Mouse (Mus musculus): ENCODE data around the gene Vmn1r235. TPM values are rescaled to one million over a fixed set of nuclear protein-coding genes. Genes with fewer than 3 reads are reported as not detected.
"Not testable (repeated sequence)": the region's sequence is repeated elsewhere in the genome, so short reads cannot be mapped to it uniquely, and the experiment has no call there.

Gene Vmn1r235
- not detected in 2 replicates for polyA plus RNA-seq (2015; fragmentation: Nextera tagmentation; extraction: Ambion mirVana)

- no peaks in the 10 kb centered on the region for H3K27me3 ChIP-seq (ENCODE audit: insufficient read depth, low read length)
- H3K36me3 ChIP-seq (ENCODE audit: insufficient read depth, low read length) = no peaks in the 10 kb centered on the region
- H3K9ac ChIP-seq (replicated peaks; ENCODE audit: low read length) = no peak within 1 kb of the TSS
- H3K4me3 ChIP-seq (ENCODE audit: low read length) = no peak within 1 kb of the TSS
- no peaks in the 10 kb centered on the region for H3K4me1 ChIP-seq (ENCODE audit: insufficient read depth, low read length)
- no peak for ATAC-seq (ENCODE audit: low FRiP score, low TSS enrichment)
- no peak within 1 kb of the TSS for H3K27ac ChIP-seq (ENCODE audit: low read length)
- H3K4me2 ChIP-seq (replicated peaks; ENCODE audit: low read depth, low read length) = no peak within 1 kb of the TSS
- H3K9me3 ChIP-seq (ENCODE audit: low read length) = no peaks in the 10 kb centered on the region
Observed at GRCm38 (mm10) chr17:21256111-21256510, at the start of gene Vmn1r235. Vmn1r235 (plus strand) TSS chr17:21256411.

- not testable (repeated sequence) for H3K27me3 ChIP-seq (ENCODE audit: insufficient read depth, low read length); H3K36me3 ChIP-seq (ENCODE audit: insufficient read depth, low read length); H3K4me1 ChIP-seq (ENCODE audit: insufficient read depth, low read length); H3K9ac ChIP-seq (replicated peaks; ENCODE audit: low read length); H3K4me2 ChIP-seq (replicated peaks; ENCODE audit: low read depth, low read length); H3K27ac ChIP-seq (ENCODE audit: low read length); H3K9me3 ChIP-seq (ENCODE audit: low read length); ATAC-seq (ENCODE audit: low FRiP score, low TSS enrichment); H3K4me3 ChIP-seq (ENCODE audit: low read length)
- WGBS = 70% methylated on average over 1 of the region's 1 CpGs
Observed at GRCm38 (mm10) chr17:21211081-21211480, 45.1 kb upstream of the Vmn1r235 start.

- 86% methylated on average over 1 of the region's 1 CpGs for WGBS
- ATAC-seq (ENCODE audit: low FRiP score, low TSS enrichment) = no peak
Observed at GRCm38 (mm10) chr17:21225787-21226186, 30.4 kb upstream of the Vmn1r235 start, which contains the start of gene Vmn1r234. Vmn1r234 (plus strand) TSS chr17:21226087.

GRCm38 (mm10) chr17:21231654-21232053, 24.6 kb upstream of the Vmn1r235 start:
- H3K9me3 ChIP-seq (ENCODE audit: low read length) = 0 out of 2 replicates have a peak, but pooled peaks cover 6% of the 10 kb centered on the region
- no peaks in the 10 kb centered on the region for H3K36me3 ChIP-seq (ENCODE audit: insufficient read depth, low read length)
- H3K9ac ChIP-seq (replicated peaks; ENCODE audit: low read length) = no peak overlapping the region
- no peaks in the 10 kb centered on the region for H3K4me1 ChIP-seq (ENCODE audit: insufficient read depth, low read length)
- H3K27me3 ChIP-seq (ENCODE audit: insufficient read depth, low read length) = no peaks in the 10 kb centered on the region
- no peak overlapping the region for H3K4me2 ChIP-seq (replicated peaks; ENCODE audit: low read depth, low read length)
- H3K4me3 ChIP-seq (ENCODE audit: low read length) = no peak overlapping the region
- 29% methylated on average over 9 of the region's 9 CpGs for WGBS
- H3K27ac ChIP-seq (ENCODE audit: low read length) = no peak overlapping the region
- no peak; the same call in 1 of the 2 replicates for ATAC-seq (ENCODE audit: low FRiP score, low TSS enrichment)

More at GRCm38 (mm10) chr17:21225787-21226186, 30.4 kb upstream of the Vmn1r235 start, which contains the start of gene Vmn1r234:
- H3K4me3 ChIP-seq (ENCODE audit: low read length) = no peak within 1 kb of the TSS
- no peaks in the 10 kb centered on the region for H3K36me3 ChIP-seq (ENCODE audit: insufficient read depth, low read length)
- no peaks in the 10 kb centered on the region for H3K4me1 ChIP-seq (ENCODE audit: insufficient read depth, low read length)
- no peaks in the 10 kb centered on the region for H3K27me3 ChIP-seq (ENCODE audit: insufficient read depth, low read length)
- H3K4me2 ChIP-seq (replicated peaks; ENCODE audit: low read depth, low read length) = no peak within 1 kb of the TSS
- H3K27ac ChIP-seq (ENCODE audit: low read length) = no peak within 1 kb of the TSS
- no peaks in the 10 kb centered on the region for H3K9me3 ChIP-seq (ENCODE audit: low read length)
- no peak within 1 kb of the TSS for H3K9ac ChIP-seq (replicated peaks; ENCODE audit: low read length)

- ATAC-seq (ENCODE audit: low FRiP score, low TSS enrichment) = no peak
- 8% methylated on average over 4 of the region's 4 CpGs for WGBS
Observed at GRCm38 (mm10) chr17:21272103-21272502, 15.9 kb downstream of the Vmn1r235 start.

GRCm38 (mm10) chr17:21282642-21283041, 26.4 kb downstream of the Vmn1r235 start, which contains the start of gene Vmn1r236:
Vmn1r236 (plus strand) TSS chr17:21282942.
- ATAC-seq (ENCODE audit: low FRiP score, low TSS enrichment) = no peak
- Histone ChIP-seq H3K36me3 (ENCODE audit: insufficient read depth, low read length) (no peaks in the 10 kb centered on the region), H3K4me1 (ENCODE audit: insufficient read depth, low read length) (no peaks in the 10 kb centered on the region), H3K9me3 (ENCODE audit: low read length) (no peaks in the 10 kb centered on the region), H3K27me3 (ENCODE audit: insufficient read depth, low read length) (no peaks in the 10 kb centered on the region), H3K27ac (ENCODE audit: low read length) (no peak within 1 kb of the TSS), H3K4me2 (replicated peaks; ENCODE audit: low read depth, low read length) (no peak within 1 kb of the TSS), H3K9ac (replicated peaks; ENCODE audit: low read length) (no peak within 1 kb of the TSS), H3K4me3 (ENCODE audit: low read length) (no peak within 1 kb of the TSS)
- WGBS = 80% methylated on average over 3 of the region's 3 CpGs

More at GRCm38 (mm10) chr17:21272103-21272502, 15.9 kb downstream of the Vmn1r235 start:
- Histone ChIP-seq H3K27me3 (ENCODE audit: insufficient read depth, low read length) (0 out of 2 replicates have a peak, but pooled peaks cover 2% of the 10 kb centered on the region), H3K27ac (ENCODE audit: low read length) (no peak overlapping the region), H3K4me3 (ENCODE audit: low read length) (no peak overlapping the region), H3K36me3 (ENCODE audit: insufficient read depth, low read length) (no peaks in the 10 kb centered on the region), H3K4me1 (ENCODE audit: insufficient read depth, low read length) (no peaks in the 10 kb centered on the region), H3K9ac (replicated peaks; ENCODE audit: low read length) (no peak overlapping the region), H3K9me3 (ENCODE audit: low read length) (no peaks in the 10 kb centered on the region), H3K4me2 (replicated peaks; ENCODE audit: low read depth, low read length) (no peak overlapping the region)

GRCm38 (mm10) chr17:21284395-21284794, 28.2 kb downstream of the Vmn1r235 start:
- Histone ChIP-seq H3K27ac (ENCODE audit: low read length) (no peak overlapping the region), H3K9me3 (ENCODE audit: low read length) (no peaks in the 10 kb centered on the region), H3K4me1 (ENCODE audit: insufficient read depth, low read length) (no peaks in the 10 kb centered on the region), H3K9ac (replicated peaks; ENCODE audit: low read length) (no peak overlapping the region), H3K4me2 (replicated peaks; ENCODE audit: low read depth, low read length) (no peak overlapping the region), H3K36me3 (ENCODE audit: insufficient read depth, low read length) (no peaks in the 10 kb centered on the region), H3K4me3 (ENCODE audit: low read length) (no peak overlapping the region), H3K27me3 (ENCODE audit: insufficient read depth, low read length) (no peaks in the 10 kb centered on the region)
- ATAC-seq (ENCODE audit: low FRiP score, low TSS enrichment) = no peak

- no peak for ATAC-seq (ENCODE audit: low FRiP score, low TSS enrichment)
- no peaks in the 10 kb centered on the region for H3K27me3 ChIP-seq (ENCODE audit: insufficient read depth, low read length)
- H3K36me3 ChIP-seq (ENCODE audit: insufficient read depth, low read length) = no peaks in the 10 kb centered on the region
- no peaks in the 10 kb centered on the region for H3K4me1 ChIP-seq (ENCODE audit: insufficient read depth, low read length)
- no peaks in the 10 kb centered on the region for H3K9me3 ChIP-seq (ENCODE audit: low read length)
- no peak overlapping the region for H3K27ac ChIP-seq (ENCODE audit: low read length)
- no peak overlapping the region for H3K4me2 ChIP-seq (replicated peaks; ENCODE audit: low read depth, low read length)
- H3K9ac ChIP-seq (replicated peaks; ENCODE audit: low read length) = no peak overlapping the region
- no peak overlapping the region for H3K4me3 ChIP-seq (ENCODE audit: low read length)
Observed at GRCm38 (mm10) chr17:21289695-21290094, 33.5 kb downstream of the Vmn1r235 start.

GRCm38 (mm10) chr17:21311565-21311964, 55.4 kb downstream of the Vmn1r235 start, which contains the start of gene Vmn1r237:
Vmn1r237 (plus strand) TSS chr17:21311865.
- H3K9me3 ChIP-seq (ENCODE audit: low read length) = no peaks in the 10 kb centered on the region
- H3K27ac ChIP-seq (ENCODE audit: low read length) = no peak within 1 kb of the TSS
- no peaks in the 10 kb centered on the region for H3K4me1 ChIP-seq (ENCODE audit: insufficient read depth, low read length)
- ATAC-seq (ENCODE audit: low FRiP score, low TSS enrichment) = no peak
- no peak within 1 kb of the TSS for H3K9ac ChIP-seq (replicated peaks; ENCODE audit: low read length)
- no peaks in the 10 kb centered on the region for H3K36me3 ChIP-seq (ENCODE audit: insufficient read depth, low read length)
- H3K4me3 ChIP-seq (ENCODE audit: low read length) = no peak within 1 kb of the TSS
- no peak within 1 kb of the TSS for H3K4me2 ChIP-seq (replicated peaks; ENCODE audit: low read depth, low read length)
- H3K27me3 ChIP-seq (ENCODE audit: insufficient read depth, low read length) = no peaks in the 10 kb centered on the region
